In genomic region chr2:165889874-165890273, GRCm38 (mm10) we compare ENCODE assay signal across 10 mouse cellular contexts. TPM values are rescaled to one million over a fixed set of nuclear protein-coding genes. Genes with fewer than 3 reads are reported as not detected.
DNase-seq lines count a peak whose midpoint lies in the region; ATAC-seq and TF ChIP-seq lines count a peak whose summit lies in the region.
"Had no signal": no experiment of that assay in that cellular context is flagged by ENCODE, and none has a peak within 500 bp of the region (broad histone marks: within the 10 kb centered on the region; RNA-seq: fewer than 3 reads in every experiment).

No protein-coding gene starts in this region.

- no peaks in the 10 kb centered on the region for H3K9me3 ChIP-seq in forebrain, embryonic 10.5 days
- H3K9me3 ChIP-seq in forebrain, embryonic 11.5 days (ENCODE audit: control insufficient read depth, low read length), result no peaks in the 10 kb centered on the region
- no peaks in the 10 kb centered on the region for H3K9me3 ChIP-seq in midbrain, embryonic 14.5 days (ENCODE audit: control insufficient read depth, low read length)
- no peaks in the 10 kb centered on the region for H3K9me3 ChIP-seq in midbrain, embryonic 15.5 days
- no peaks in the 10 kb centered on the region for H3K9me3 ChIP-seq in intestine, embryonic 15.5 days
- no peaks in the 10 kb centered on the region for H3K9me3 ChIP-seq in stomach, postnatal 0 days (ENCODE audit: control insufficient read depth, low read length)

- TF ChIP-seq EP300 in stomach, postnatal 0 days (optimal IDR thresholded peaks at IDR 0.05), result no peak

- TF ChIP-seq POLR2A in lung, adult 2 months (IDR thresholded peaks at IDR 0.05; ENCODE audit: borderline replicate concordance, extremely low read depth, low read depth, low read length), result no peak

- H3K4me2 ChIP-seq in forebrain, embryonic 11.5 days (ENCODE audit: low read depth, low read length, severe bottlenecking), result no peak overlapping the region
- no peak overlapping the region for H3K4me2 ChIP-seq in midbrain, embryonic 14.5 days (ENCODE audit: low read length)
- H3K4me2 ChIP-seq in midbrain, embryonic 15.5 days, result no peak overlapping the region
- no peak overlapping the region for H3K4me2 ChIP-seq in intestine, embryonic 15.5 days (replicated peaks)
- no peak overlapping the region for H3K4me2 ChIP-seq in stomach, postnatal 0 days (replicated peaks; ENCODE audit: low read depth)

- H3K4me3 ChIP-seq in forebrain, embryonic 10.5 days, result no peak overlapping the region
- H3K4me3 ChIP-seq in forebrain, embryonic 11.5 days (ENCODE audit: low read depth, low read length), result no peak overlapping the region
- H3K4me3 ChIP-seq in midbrain, embryonic 14.5 days (replicated peaks; ENCODE audit: low read depth, low read length), result no peak overlapping the region
- H3K4me3 ChIP-seq in midbrain, embryonic 15.5 days, result no peak overlapping the region
- H3K4me3 ChIP-seq in intestine, embryonic 15.5 days (replicated peaks), result no peak overlapping the region
- no peak overlapping the region for H3K4me3 ChIP-seq in stomach, postnatal 0 days (ENCODE audit: low read depth, low read length)
- H3K4me3 ChIP-seq in lung, adult 2 months (replicated peaks; ENCODE audit: extremely low read depth, low read depth, low read length), result no peak overlapping the region

- no peak for DNase-seq in forebrain, embryonic 10.5 days (ENCODE audit: extremely low spot score, low spot score)
- DNase-seq in forebrain, embryonic 11.5 days (ENCODE audit: low spot score), result no peak
- no peak for DNase-seq in midbrain, embryonic 14.5 days
- DNase-seq in stomach, postnatal 0 days (ENCODE audit: low spot score), result no peak
- DNase-seq in lung, adult 2 months, result no peak
- DNase-seq: B cell, adult 2 months; kidney, adult 2 months had no signal

- H3K4me1 ChIP-seq in forebrain, embryonic 10.5 days, result peaks cover 70% of the 10 kb centered on the region
- H3K4me1 ChIP-seq in forebrain, embryonic 11.5 days (replicated peaks; ENCODE audit: control insufficient read depth, insufficient read depth, low read length), result peaks cover 40% of the 10 kb centered on the region
- H3K4me1 ChIP-seq in midbrain, embryonic 14.5 days (ENCODE audit: control insufficient read depth, insufficient read depth, low read length), result peaks cover 47% of the 10 kb centered on the region
- peaks cover 46% of the 10 kb centered on the region for H3K4me1 ChIP-seq in midbrain, embryonic 15.5 days
- peaks cover 59% of the 10 kb centered on the region for H3K4me1 ChIP-seq in intestine, embryonic 15.5 days (replicated peaks)
- peaks cover 29% of the 10 kb centered on the region for H3K4me1 ChIP-seq in stomach, postnatal 0 days (replicated peaks; ENCODE audit: control insufficient read depth, insufficient read depth)
- H3K4me1 ChIP-seq in lung, adult 2 months (ENCODE audit: control insufficient read depth, insufficient read depth, low read length), result peaks cover 32% of the 10 kb centered on the region

- no peak overlapping the region for H3K9ac ChIP-seq in forebrain, embryonic 11.5 days (ENCODE audit: low read length)
- no peak overlapping the region for H3K9ac ChIP-seq in midbrain, embryonic 14.5 days (replicated peaks; ENCODE audit: low read length)
- H3K9ac ChIP-seq in midbrain, embryonic 15.5 days, result no peak overlapping the region
- H3K9ac ChIP-seq in intestine, embryonic 15.5 days, result no peak overlapping the region
- 0 out of 2 replicates have a peak overlapping the region, but pooled peaks have one; percentile 13 for H3K9ac ChIP-seq in stomach, postnatal 0 days (ENCODE audit: low read length)

- no peaks in the 10 kb centered on the region for H3K27me3 ChIP-seq in forebrain, embryonic 10.5 days (ENCODE audit: poor library complexity, severe bottlenecking)
- no peaks in the 10 kb centered on the region for H3K27me3 ChIP-seq in forebrain, embryonic 11.5 days (ENCODE audit: control insufficient read depth, insufficient read depth, low read length)
- no peaks in the 10 kb centered on the region for H3K27me3 ChIP-seq in midbrain, embryonic 14.5 days (ENCODE audit: control insufficient read depth, insufficient read depth, low read length)
- H3K27me3 ChIP-seq in midbrain, embryonic 15.5 days (replicated peaks), result no peaks in the 10 kb centered on the region
- no peaks in the 10 kb centered on the region for H3K27me3 ChIP-seq in intestine, embryonic 15.5 days (replicated peaks)
- H3K27me3 ChIP-seq in stomach, postnatal 0 days (ENCODE audit: control insufficient read depth, insufficient read depth, low read length), result no peaks in the 10 kb centered on the region

- no peak for TF ChIP-seq CTCF in stomach, postnatal 0 days (IDR thresholded peaks at IDR 0.05; ENCODE audit: low read depth)
- no peak for TF ChIP-seq CTCF in lung, adult 2 months (IDR thresholded peaks at IDR 0.05; ENCODE audit: insufficient read depth, low read length)

- 81% methylated on average over 10 of the region's 10 CpGs for WGBS in forebrain, embryonic 10.5 days
- 86% methylated on average over 10 of the region's 10 CpGs for WGBS in forebrain, embryonic 11.5 days
- 73% methylated on average over 10 of the region's 10 CpGs for WGBS in midbrain, embryonic 14.5 days
- WGBS in midbrain, embryonic 15.5 days, result 79% methylated on average over 10 of the region's 10 CpGs
- 82% methylated on average over 10 of the region's 10 CpGs for WGBS in intestine, embryonic 15.5 days
- 88% methylated on average over 10 of the region's 10 CpGs for WGBS in stomach, postnatal 0 days
- 91% methylated on average over 10 of the region's 10 CpGs for WGBS in lung, adult 2 months

- H3K36me3 ChIP-seq in forebrain, embryonic 10.5 days (replicated peaks), result no peaks in the 10 kb centered on the region
- no peaks in the 10 kb centered on the region for H3K36me3 ChIP-seq in forebrain, embryonic 11.5 days (ENCODE audit: control insufficient read depth, insufficient read depth, low read length)
- no peaks in the 10 kb centered on the region for H3K36me3 ChIP-seq in midbrain, embryonic 14.5 days (ENCODE audit: control insufficient read depth, insufficient read depth, low read length)
- no peaks in the 10 kb centered on the region for H3K36me3 ChIP-seq in midbrain, embryonic 15.5 days (replicated peaks)
- H3K36me3 ChIP-seq in intestine, embryonic 15.5 days, result no peaks in the 10 kb centered on the region
- H3K36me3 ChIP-seq in stomach, postnatal 0 days (ENCODE audit: control insufficient read depth, insufficient read depth, low read length), result no peaks in the 10 kb centered on the region

- peak overlapping the region; percentile 100 for H3K27ac ChIP-seq in forebrain, embryonic 10.5 days
- no peak overlapping the region for H3K27ac ChIP-seq in forebrain, embryonic 11.5 days (ENCODE audit: low read depth, low read length)
- H3K27ac ChIP-seq in midbrain, embryonic 14.5 days (replicated peaks; ENCODE audit: low read depth, low read length), result 0 out of 2 replicates have a peak overlapping the region, but pooled peaks have one; percentile 100
- H3K27ac ChIP-seq in midbrain, embryonic 15.5 days, result no peak overlapping the region
- peak overlapping the region; percentile 100; the same call in 1 of the 2 replicates for H3K27ac ChIP-seq in intestine, embryonic 15.5 days
- peak overlapping the region; percentile 20; the same call in 1 of the 2 replicates for H3K27ac ChIP-seq in stomach, postnatal 0 days (replicated peaks)

- no peak for ATAC-seq in forebrain, embryonic 11.5 days (replicated peaks; ENCODE audit: low FRiP score)
- no peak for ATAC-seq in midbrain, embryonic 14.5 days (ENCODE audit: low FRiP score, low TSS enrichment)
- ATAC-seq in midbrain, embryonic 15.5 days (replicated peaks), result no peak
- ATAC-seq in intestine, embryonic 15.5 days, result no peak
- no peak for ATAC-seq in stomach, postnatal 0 days (ENCODE audit: low FRiP score, low TSS enrichment)
- no peak for ATAC-seq in CD4-positive, CD25-positive, alpha-beta regulatory T cell, adult 4 months

RNA-seq across cellular contexts. Expression of gene Zmynd8, which starts 8.9 kb away (rescaled TPM):
- 60.2 and 64.4 TPM in 2 replicates for polyA plus RNA-seq in forebrain, embryonic 10.5 days (2016; fragmentation: Nextera tagmentation; extraction: Ambion mirVana)
- polyA plus RNA-seq in forebrain, embryonic 11.5 days (2014; fragmentation: Nextera tagmentation; extraction: Ambion mirVana), result 54.3 and 61.5 TPM in 2 replicates
- 64.4 and 67.8 TPM in 2 replicates for polyA plus RNA-seq in midbrain, embryonic 14.5 days (2014; fragmentation: Nextera tagmentation; extraction: Ambion mirVana)
- 89.8 and 93.3 TPM in 2 replicates for polyA plus RNA-seq in midbrain, embryonic 15.5 days (2015; fragmentation: Nextera tagmentation; extraction: Ambion mirVana)
- polyA plus RNA-seq in intestine, embryonic 15.5 days (2015; fragmentation: Nextera tagmentation; extraction: Ambion mirVana), result 64.7 and 66.2 TPM in 2 replicates
- 24.3 and 29.7 TPM in 2 replicates for polyA plus RNA-seq in stomach, postnatal 0 days (2015; fragmentation: Nextera tagmentation; extraction: Ambion mirVana)
- polyA plus RNA-seq in CD4-positive, CD25-positive, alpha-beta regulatory T cell, adult 4 months (2017; shearing (Covaris generic)), result 10 to 100 TPM; 66.6 to 75.4 TPM
- 25.3 and 29.8 TPM in 2 replicates for polyA plus RNA-seq in lung, adult 2 months (2012; rRNA removed)

Comparison
In these comparisons a context has a peak if more than half of its experiments do, and no peak if none do; other contexts are left out.
1. H3K27ac ChIP-seq: peak in forebrain, embryonic 10.5 days (single experiment), midbrain, embryonic 14.5 days (single experiment), intestine, embryonic 15.5 days (single experiment) and stomach, postnatal 0 days (single experiment); none in forebrain, embryonic 11.5 days (single experiment) and midbrain, embryonic 15.5 days (single experiment).